Mouse (Mus musculus) limb, embryonic 11.5 days (tissue): Measurements from ENCODE around the gene Kif6. TPM values are rescaled to one million over a fixed set of nuclear protein-coding genes. Genes with fewer than 3 reads are reported as not detected.

Experiments
- ATAC-seq: fragments of 200-750 bp; cut with Nextera tagmentation; 2 replicates; pipeline ENCODE4 v1.8.0; 2017; ENCODE audit warnings: low read depth; ENCODE audit not compliant: insufficient number of reproducible peaks, low FRiP score, low TSS enrichment
- DNase-seq: peaks from one replicate; pipeline ENCODE4 v3.0.0-alpha.2; 2015; ENCODE audit warnings: low spot score
- H3K27ac ChIP-seq: fragments of 300-500 bp; sonication (generic); replicated peaks from 2 replicates; pipeline ENCODE4 v1.5.1; 2014; ENCODE audit warnings: low read depth, mild to moderate bottlenecking, low read length
- H3K27me3 ChIP-seq: fragments of 300-500 bp; sonication (generic); 2 replicates; pipeline ENCODE4 v1.6.1; 2014; ENCODE audit warnings: mild to moderate bottlenecking, low read length, mixed read lengths; ENCODE audit not compliant: control insufficient read depth, insufficient read depth
- H3K36me3 ChIP-seq: fragments of 300-500 bp; sonication (generic); 2 replicates; pipeline ENCODE4 v1.6.1; 2014; ENCODE audit warnings: mild to moderate bottlenecking, low read length, moderate library complexity, mixed read lengths; ENCODE audit not compliant: control insufficient read depth, insufficient read depth
- H3K4me1 ChIP-seq: fragments of 300-500 bp; sonication (generic); 2 replicates; pipeline ENCODE4 v1.6.1; 2014; ENCODE audit warnings: low read length, mixed read lengths; ENCODE audit not compliant: control insufficient read depth, insufficient read depth
- H3K4me2 ChIP-seq: fragments of 300-500 bp; sonication (generic); 2 replicates; pipeline ENCODE4 v1.6.1; 2014; ENCODE audit warnings: low read depth, mild to moderate bottlenecking, moderate library complexity; ENCODE audit not compliant: severe bottlenecking
- H3K4me3 ChIP-seq: fragments of 300-500 bp; sonication (generic); 2 replicates; pipeline ENCODE4 v1.5.1; 2014; ENCODE audit warnings: low read depth, low read length
- H3K9ac ChIP-seq: fragments of 300-500 bp; sonication (generic); 2 replicates; pipeline ENCODE4 v1.6.1; 2014; ENCODE audit warnings: mild to moderate bottlenecking, low read length
- H3K9me3 ChIP-seq: fragments of 300-500 bp; sonication (generic); 2 replicates; pipeline ENCODE4 v1.6.1; 2016; ENCODE audit warnings: low read length; ENCODE audit not compliant: control insufficient read depth
- WGBS: fragments of 180-500 bp; shearing (Covaris S2); extraction: QIAGEN DNeasy Blood & Tissue Kit; methylation state at CpG from one replicate; pipeline ENCODE4 v1.1.7; 2014; 5-methylcytosine and 5-hydroxymethylcytosine counted together
- polyA plus RNA-seq: library from polyadenylated mRNA; unstranded; fragments of >200 nt; fragmentation: Nextera tagmentation; extraction: Ambion mirVana; gene quantifications from 2 replicates; pipeline ENCODE4 v1.2.1, GENCODE M21; 2014

The Kif6 gene
- polyA plus RNA-seq, 1 experiment from 2014 or later = 4.9 TPM

- no peak overlapping the region for H3K27ac ChIP-seq
- no peak for ATAC-seq
- DNase-seq = no peak
- WGBS = 29% methylated on average over 10 of the region's 10 CpGs
- no peak overlapping the region for H3K4me2 ChIP-seq
- no peak overlapping the region for H3K4me3 ChIP-seq
- no peaks in the 10 kb centered on the region for H3K27me3 ChIP-seq
- no peaks in the 10 kb centered on the region for H3K9me3 ChIP-seq
- no peak overlapping the region for H3K9ac ChIP-seq
- no peaks in the 10 kb centered on the region for H3K4me1 ChIP-seq
- H3K36me3 ChIP-seq = no peaks in the 10 kb centered on the region
These were observed 152.9 kb downstream of the Kif6 start for GRCm38 (mm10) chr17:49767717-49768370.

GRCm38 (mm10) chr17:49771703-49772315, 156.9 kb downstream of the Kif6 start:
- Histone ChIP-seq H3K4me3 (no peak overlapping the region), H3K27ac (no peak overlapping the region), H3K4me2 (no peak overlapping the region), H3K9ac (no peak overlapping the region), H3K9me3 (no peaks in the 10 kb centered on the region), H3K4me1 (no peaks in the 10 kb centered on the region), H3K27me3 (no peaks in the 10 kb centered on the region), H3K36me3 (no peaks in the 10 kb centered on the region)
- ATAC-seq = no peak
- DNase-seq = no peak
- 67% methylated on average over 10 of the region's 10 CpGs for WGBS

- H3K4me1 ChIP-seq = 0 out of 2 replicates have a peak, but pooled peaks cover 3% of the 10 kb centered on the region
- 24% methylated on average over 13 of the region's 13 CpGs for WGBS
- H3K4me2 ChIP-seq = no peak overlapping the region
- H3K9me3 ChIP-seq = no peaks in the 10 kb centered on the region
- ATAC-seq = no peak
- H3K9ac ChIP-seq = no peak overlapping the region
- H3K4me3 ChIP-seq = no peak overlapping the region
- no peaks in the 10 kb centered on the region for H3K36me3 ChIP-seq
- no peak for DNase-seq
- no peaks in the 10 kb centered on the region for H3K27me3 ChIP-seq
- H3K27ac ChIP-seq = no peak overlapping the region
These were observed 162.3 kb downstream of the Kif6 start for GRCm38 (mm10) chr17:49777115-49777839.

GRCm38 (mm10) chr17:49779066-49779465, 164.1 kb downstream of the Kif6 start:
- Histone ChIP-seq H3K36me3 (no peaks in the 10 kb centered on the region), H3K4me2 (no peak overlapping the region), H3K27ac (no peak overlapping the region), H3K4me1 (0 out of 2 replicates have a peak, but pooled peaks cover 3% of the 10 kb centered on the region), H3K4me3 (no peak overlapping the region), H3K9ac (no peak overlapping the region), H3K9me3 (no peaks in the 10 kb centered on the region), H3K27me3 (no peaks in the 10 kb centered on the region)
- DNase-seq = no peak
- no peak for ATAC-seq
- WGBS = 89% methylated on average over 4 of the region's 4 CpGs

GRCm38 (mm10) chr17:49779576-49779975, 164.6 kb downstream of the Kif6 start:
- H3K36me3 ChIP-seq = no peaks in the 10 kb centered on the region
- no peak overlapping the region for H3K27ac ChIP-seq
- H3K9ac ChIP-seq = no peak overlapping the region
- DNase-seq (no peak), ATAC-seq (no peak)
- H3K4me1 ChIP-seq = 0 out of 2 replicates have a peak, but pooled peaks cover 3% of the 10 kb centered on the region
- no peak overlapping the region for H3K4me3 ChIP-seq
- WGBS = 81% methylated on average over 3 of the region's 3 CpGs
- no peak overlapping the region for H3K4me2 ChIP-seq
- no peaks in the 10 kb centered on the region for H3K27me3 ChIP-seq
- H3K9me3 ChIP-seq = no peaks in the 10 kb centered on the region

GRCm38 (mm10) chr17:49785851-49786250, 170.9 kb downstream of the Kif6 start:
- H3K4me1 ChIP-seq = no peaks in the 10 kb centered on the region
- no peak overlapping the region for H3K4me2 ChIP-seq
- DNase-seq (no peak), ATAC-seq (no peak)
- 91% methylated on average over 5 of the region's 5 CpGs for WGBS
- no peak overlapping the region for H3K9ac ChIP-seq
- H3K27ac ChIP-seq = no peak overlapping the region
- H3K36me3 ChIP-seq = no peaks in the 10 kb centered on the region
- no peaks in the 10 kb centered on the region for H3K9me3 ChIP-seq
- H3K27me3 ChIP-seq = no peaks in the 10 kb centered on the region
- H3K4me3 ChIP-seq = no peak overlapping the region

- no peaks in the 10 kb centered on the region for H3K27me3 ChIP-seq
- no peak overlapping the region for H3K9ac ChIP-seq
- no peak overlapping the region for H3K4me3 ChIP-seq
- H3K4me2 ChIP-seq = no peak overlapping the region
- no peak for DNase-seq
- WGBS = 71% methylated on average over 9 of the region's 9 CpGs
- no peaks in the 10 kb centered on the region for H3K36me3 ChIP-seq
- ATAC-seq = no peak
- no peaks in the 10 kb centered on the region for H3K4me1 ChIP-seq
- no peaks in the 10 kb centered on the region for H3K9me3 ChIP-seq
- no peak overlapping the region for H3K27ac ChIP-seq
These were observed 172.4 kb downstream of the Kif6 start for GRCm38 (mm10) chr17:49787351-49787750.

GRCm38 (mm10) chr17:49788187-49788974, 173.4 kb downstream of the Kif6 start:
- Histone ChIP-seq H3K27me3 (no peaks in the 10 kb centered on the region), H3K9me3 (no peaks in the 10 kb centered on the region), H3K4me3 (no peak overlapping the region), H3K9ac (no peak overlapping the region), H3K36me3 (no peaks in the 10 kb centered on the region), H3K4me2 (no peak overlapping the region), H3K27ac (no peak overlapping the region), H3K4me1 (no peaks in the 10 kb centered on the region)
- no peak for ATAC-seq
- peak; percentile 10 for DNase-seq
- WGBS = 79% methylated on average over 7 of the region's 7 CpGs
